8 mouse cellular contexts compared by ENCODE assay signal in genomic region chr2:167634338-167634770, GRCm38 (mm10). TPM values are rescaled to one million over a fixed set of nuclear protein-coding genes. Genes with fewer than 3 reads are reported as not detected.
A peak's percentile ranks its signal among the peaks of the same experiment; 100 is the strongest.
DNase-seq lines count a peak whose midpoint lies in the region; ATAC-seq lines count a peak whose summit lies in the region.

No protein-coding gene starts in this region.

- peak overlapping the region; percentile 51 for H3K9ac ChIP-seq in hindbrain, embryonic 14.5 days

- no peaks in the 10 kb centered on the region for H3K36me3 ChIP-seq in hindbrain, embryonic 14.5 days (replicated peaks; ENCODE audit: control insufficient read depth, insufficient read depth)

- ATAC-seq in hindbrain, embryonic 14.5 days (ENCODE audit: low FRiP score) = peak; percentile 63

- peaks cover 29% of the 10 kb centered on the region for H3K4me1 ChIP-seq in hindbrain, embryonic 14.5 days (replicated peaks; ENCODE audit: control insufficient read depth, insufficient read depth, low read length)

- DNase-seq in R1 (ENCODE audit: low read depth, low spot score) = peak; percentile 100
- DNase-seq in cerebellum, postnatal 25 days = peak; percentile 92 to 96
- peak; percentile 87 to 90 for DNase-seq in frontal cortex, postnatal 25 days (ENCODE audit: low spot score in 2 of 2)
- DNase-seq in hindbrain, embryonic 14.5 days (ENCODE audit: low spot score) = peak; percentile 99
- DNase-seq in layer of hippocampus, postnatal 36 days = peak; percentile 92 to 94
- peak; percentile 99 for DNase-seq in lung, postnatal 36 days
- DNase-seq in retina, postnatal 1 day = peak; percentile 100
- DNase-seq in urinary bladder, adult 18-20 months (ENCODE audit: low spot score in 2 of 2) = peak; percentile 79 to 91

- under 1% methylated on average over 15 of the region's 15 CpGs for WGBS in hindbrain, embryonic 14.5 days

- peak overlapping the region; percentile 76 for H3K27ac ChIP-seq in hindbrain, embryonic 14.5 days

- no peaks in the 10 kb centered on the region for H3K9me3 ChIP-seq in hindbrain, embryonic 14.5 days (ENCODE audit: control insufficient read depth, low read length)

- peak overlapping the region; percentile 21 for H3K4me3 ChIP-seq in hindbrain, embryonic 14.5 days (replicated peaks; ENCODE audit: low read length)

- H3K4me2 ChIP-seq in hindbrain, embryonic 14.5 days (replicated peaks) = peak overlapping the region; percentile 47

- H3K27me3 ChIP-seq in hindbrain, embryonic 14.5 days (ENCODE audit: control insufficient read depth, insufficient read depth, low read length) = no peaks in the 10 kb centered on the region

RNA-seq across cellular contexts. Expression of gene Ube2v1, which starts 2.5 kb away (rescaled TPM):
- 302 and 313 TPM in 2 replicates for polyA plus RNA-seq in hindbrain, embryonic 14.5 days (2014; fragmentation: Nextera tagmentation; extraction: Ambion mirVana)
- total RNA-seq in layer of hippocampus, postnatal 36 days (2021) = 100 to 1,000 TPM; 208 to 231 TPM

RNA-seq across cellular contexts. Expression of gene Gm20431, which starts 26.9 kb away (rescaled TPM):
- 15.5 and 19.8 TPM in 2 replicates for polyA plus RNA-seq in hindbrain, embryonic 14.5 days (2014; fragmentation: Nextera tagmentation; extraction: Ambion mirVana)
- total RNA-seq in layer of hippocampus, postnatal 36 days (2021) = 10 to 100 TPM; 39.4 to 47.0 TPM

RNA-seq across cellular contexts. Expression of gene Cebpb, which starts 54.4 kb away (rescaled TPM):
- polyA plus RNA-seq in hindbrain, embryonic 14.5 days (2014; fragmentation: Nextera tagmentation; extraction: Ambion mirVana) = 3.5 and 3.6 TPM in 2 replicates
- total RNA-seq in layer of hippocampus, postnatal 36 days (2021) = 10 to 100 TPM; 32.6 to 34.3 TPM

RNA-seq across cellular contexts. Expression of gene Tmem189, which starts 55.3 kb away (rescaled TPM):
- 33.9 and 37.5 TPM in 2 replicates for polyA plus RNA-seq in hindbrain, embryonic 14.5 days (2014; fragmentation: Nextera tagmentation; extraction: Ambion mirVana)
- 10 to 100 TPM; 46.2 to 51.6 TPM for total RNA-seq in layer of hippocampus, postnatal 36 days (2021)

Comparison
In these comparisons a context has a peak if more than half of its experiments do, and no peak if none do; other contexts are left out.
1. Peak in every context shown above with its lines: DNase-seq, ATAC-seq, H3K4me3 ChIP-seq and H3K27ac ChIP-seq.